Mouse (Mus musculus) adrenal gland (tissue): ENCODE measurements around the gene Pnma1.

Experiments used
- intact Hi-C: fragments of 180-260 bp; cut with DNase I; formaldehyde crosslinking; loops from one replicate; pipeline ENCODE4 v1.15.1; 2025

The Pnma1 gene

GRCm38 (mm10) chr12:84155523-84155871 lies 7.2 kb upstream of the Pnma1 start:
- intact Hi-C loops, result no loop called here

GRCm38 (mm10) chr12:84154786-84155522 lies 6.7 kb upstream of the Pnma1 start:
- intact Hi-C loops, result no loop called here

- intact Hi-C loops, result no loop called here
These were observed 5.1 kb upstream of the Pnma1 start for GRCm38 (mm10) chr12:84153414-84153813.

DNA sequence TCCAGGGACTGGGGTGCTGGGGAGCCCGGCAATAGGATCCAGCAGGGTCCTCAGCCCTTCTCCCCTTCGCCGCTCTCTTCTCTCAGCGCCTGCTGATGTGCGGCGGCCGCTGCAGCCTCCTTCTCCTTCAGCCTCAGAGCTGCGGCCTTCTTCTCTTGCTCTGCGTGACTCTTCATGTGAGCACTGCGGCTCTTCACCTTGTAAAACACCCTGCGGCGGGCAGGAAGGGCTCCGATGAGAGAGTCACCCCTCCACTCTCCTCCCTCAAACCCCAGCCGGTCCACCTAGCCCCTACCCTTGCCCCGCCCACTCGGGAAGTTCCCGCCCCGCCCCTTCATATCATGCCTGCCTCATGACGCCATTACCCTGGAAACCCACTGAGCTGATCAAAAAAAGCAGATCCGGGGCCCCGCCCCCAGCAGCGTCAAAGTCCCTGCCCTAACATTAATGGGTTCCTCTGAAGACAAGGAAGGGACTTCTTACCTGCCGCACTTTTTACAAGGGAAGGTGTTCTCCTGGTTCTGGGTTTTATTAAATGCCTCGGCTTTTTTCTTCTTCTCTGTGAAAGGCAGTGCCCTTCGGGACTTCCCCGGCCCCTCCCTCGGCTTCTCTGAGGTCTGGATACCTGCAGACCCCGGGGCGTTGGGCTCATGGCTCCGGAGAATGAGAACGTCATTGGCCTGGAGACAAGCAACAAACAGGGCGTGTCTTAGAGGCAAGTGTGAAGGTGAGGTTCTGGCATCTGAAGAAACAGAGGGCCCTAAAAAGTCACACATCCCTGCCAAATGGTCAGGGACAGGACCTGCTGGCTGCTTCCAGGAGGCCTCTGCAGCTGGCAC lies 4.3 kb upstream of the Pnma1 start:
- intact Hi-C loops, result no loop called here

GRCm38 (mm10) chr12:84151911-84152310 lies 3.6 kb upstream of the Pnma1 start:
- intact Hi-C loops, result no loop called here

DNA sequence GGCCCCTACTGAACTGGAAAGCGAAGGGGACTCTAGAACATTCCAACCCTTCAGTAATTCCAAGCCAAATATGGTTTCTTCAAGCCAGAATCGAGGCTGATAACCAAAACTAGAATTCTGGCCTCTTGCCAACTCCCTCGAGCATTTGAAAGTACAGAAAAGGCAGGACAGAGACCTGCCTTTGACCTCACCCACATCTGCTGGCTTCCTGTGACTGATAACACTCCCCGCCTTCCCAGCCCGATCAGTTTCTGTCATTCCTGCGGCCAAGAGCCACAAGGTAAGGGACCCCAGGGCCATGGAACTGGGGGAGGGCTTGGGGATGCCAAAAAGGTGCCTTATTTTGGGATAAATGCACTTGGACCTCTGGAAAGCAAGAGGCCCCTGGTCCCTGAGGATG lies 2.7 kb upstream of the Pnma1 start:
- intact Hi-C loops, result no loop called here

- intact Hi-C loops, result no loop called here
These were observed 1.7 kb upstream of the Pnma1 start for GRCm38 (mm10) chr12:84149971-84150370.

DNA sequence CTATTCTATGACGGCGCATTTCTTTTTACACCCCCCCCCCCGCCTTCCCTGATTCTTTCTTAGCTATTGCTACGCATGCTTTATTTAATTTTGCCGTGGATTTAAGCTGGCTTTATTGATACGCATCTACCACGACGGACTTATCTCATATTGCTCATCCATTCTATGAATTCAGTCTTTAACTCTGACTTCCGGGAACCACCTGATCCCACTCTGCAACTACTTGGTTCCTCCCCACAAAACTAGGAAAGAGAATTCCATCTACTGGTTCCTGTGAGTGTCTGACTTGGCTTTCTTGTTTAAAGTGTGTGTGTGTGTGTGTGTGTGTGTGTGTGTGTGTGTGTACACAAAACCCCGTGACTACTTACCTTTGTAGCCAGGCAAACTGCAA lies 328 bp upstream of the Pnma1 start:
- intact Hi-C loops, result no loop called here

DNA sequence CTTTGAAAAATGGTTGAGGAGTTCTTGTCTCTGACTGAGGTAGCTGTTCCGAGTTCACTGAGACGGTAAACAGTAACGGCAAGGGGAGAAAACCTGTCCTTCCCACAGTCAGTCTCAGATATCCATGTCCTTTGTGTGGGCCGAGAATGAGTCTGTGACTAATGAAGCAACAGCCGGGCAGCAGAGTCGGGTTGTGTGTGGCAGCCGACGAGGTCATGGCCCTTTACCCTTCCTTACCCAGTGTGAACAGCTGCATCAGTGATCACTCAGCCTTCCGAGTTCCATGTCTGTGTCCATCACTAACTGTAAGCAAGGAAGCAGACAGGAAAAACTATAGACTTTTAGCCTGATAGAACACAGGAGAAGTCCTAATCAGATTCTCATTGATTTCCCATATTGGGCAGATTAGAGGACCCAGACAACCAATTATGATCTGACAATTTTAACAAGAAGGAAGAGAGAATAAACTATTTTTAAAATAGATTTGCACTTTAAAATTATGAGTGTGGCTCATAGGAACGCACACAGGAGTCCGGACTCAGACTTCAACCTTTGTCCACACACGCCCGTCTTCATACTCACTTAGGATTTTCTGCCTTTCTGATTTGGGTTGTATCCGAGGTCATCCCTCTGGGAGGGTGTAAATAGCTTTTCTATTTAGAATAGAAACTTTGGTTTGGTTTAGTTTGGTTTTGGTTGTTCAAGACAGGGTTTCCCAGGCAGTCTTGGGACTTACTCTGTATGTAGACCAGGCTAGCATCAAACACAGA lies 5.8 kb downstream of the Pnma1 start:
- intact Hi-C loops, result no loop called here

DNA sequence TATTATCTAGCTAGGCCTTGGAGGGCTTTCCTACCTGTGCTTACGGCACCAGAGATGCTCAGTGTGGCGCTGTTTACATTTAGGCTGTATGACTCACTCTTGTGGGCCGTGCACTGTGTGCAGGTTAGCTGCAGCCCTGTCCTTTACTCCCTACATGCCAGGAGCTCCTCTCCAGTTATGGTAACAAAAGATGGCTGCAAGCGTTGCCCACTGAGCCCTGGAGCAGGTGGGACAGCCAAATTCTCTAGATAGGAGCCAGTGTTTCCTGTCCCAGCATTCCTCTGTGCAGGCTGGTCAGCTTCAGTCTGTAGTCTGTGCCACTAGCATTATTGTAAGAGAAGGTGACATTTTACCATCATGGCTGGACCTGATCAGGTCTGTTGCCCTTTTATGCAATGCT lies 7.0 kb downstream of the Pnma1 start:
- intact Hi-C loops, result no loop called here

DNA sequence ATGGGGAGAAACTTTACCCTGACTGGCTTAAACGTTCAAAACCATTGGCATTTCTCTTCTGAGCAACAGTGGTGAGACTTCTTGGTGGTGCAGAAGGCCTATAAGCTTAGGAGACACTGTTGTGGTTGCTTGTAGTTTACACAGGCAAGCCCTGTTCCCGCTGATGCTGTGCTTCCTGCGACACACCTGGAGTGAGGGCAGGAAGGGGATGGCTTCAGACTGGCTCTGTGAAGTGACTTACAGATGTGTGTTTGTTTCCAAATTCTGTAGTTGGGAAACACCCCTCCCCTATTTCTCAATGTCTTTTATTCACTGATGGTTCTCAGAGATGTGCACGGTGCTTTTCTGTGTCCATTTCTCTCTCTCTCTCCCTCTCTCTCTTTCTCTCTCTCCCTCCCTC lies 8.2 kb downstream of the Pnma1 start:
- intact Hi-C loops, result no loop called here

DNA sequence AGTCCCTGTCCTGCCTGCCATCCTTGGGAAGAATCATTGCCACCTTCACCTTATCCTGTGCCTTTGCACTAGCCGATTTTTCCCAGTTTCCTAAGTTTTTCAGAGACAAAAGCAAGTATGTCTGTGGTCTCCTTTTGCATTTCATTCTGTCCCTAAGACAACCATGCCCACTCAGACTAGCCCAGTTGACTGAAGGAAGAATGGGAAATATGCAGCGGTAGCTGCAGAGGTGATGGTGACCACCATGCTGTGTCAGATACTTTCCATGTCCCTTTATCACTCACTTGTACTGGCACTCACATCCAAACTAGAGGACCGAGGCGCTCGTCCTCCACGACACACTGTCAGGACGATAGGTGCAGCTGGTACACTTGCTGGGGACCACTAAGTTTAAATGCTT lies 11.2 kb downstream of the Pnma1 start:
- intact Hi-C loops, result no loop called here

GRCm38 (mm10) chr12:84132265-84132664 lies 16.0 kb downstream of the Pnma1 start:
- intact Hi-C loops, result no loop called here

GRCm38 (mm10) chr12:84129931-84130330 lies 18.4 kb downstream of the Pnma1 start:
- intact Hi-C loops, result no loop called here

- intact Hi-C loops, result no loop called here
These were observed 19.7 kb downstream of the Pnma1 start for GRCm38 (mm10) chr12:84128576-84128975.

- intact Hi-C loops, result no loop called here
These were observed 21.4 kb downstream of the Pnma1 start for GRCm38 (mm10) chr12:84126899-84127298.

- intact Hi-C loops, result no loop called here
These were observed 22.4 kb downstream of the Pnma1 start for GRCm38 (mm10) chr12:84125892-84126291.

DNA sequence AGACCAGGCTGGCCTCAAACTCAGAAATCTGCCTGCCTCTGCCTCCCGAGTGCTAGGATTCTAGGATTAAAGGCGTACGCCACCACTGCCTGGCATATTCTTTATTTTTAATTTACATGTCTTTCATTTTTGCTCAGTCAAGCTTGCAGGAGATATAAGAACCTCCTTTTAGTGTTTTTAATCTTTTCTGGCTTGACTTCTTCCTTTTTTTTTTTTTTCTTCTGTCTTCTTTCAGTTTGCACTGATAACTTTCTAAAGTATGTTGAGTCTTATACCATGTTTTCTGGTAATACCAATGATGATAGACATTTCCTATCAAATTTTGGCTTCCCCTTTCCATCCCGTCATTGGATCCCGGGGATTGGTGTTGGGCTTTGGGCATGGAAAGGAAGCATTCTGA lies 28.7 kb downstream of the Pnma1 start:
- intact Hi-C loops, result no loop called here

DNA sequence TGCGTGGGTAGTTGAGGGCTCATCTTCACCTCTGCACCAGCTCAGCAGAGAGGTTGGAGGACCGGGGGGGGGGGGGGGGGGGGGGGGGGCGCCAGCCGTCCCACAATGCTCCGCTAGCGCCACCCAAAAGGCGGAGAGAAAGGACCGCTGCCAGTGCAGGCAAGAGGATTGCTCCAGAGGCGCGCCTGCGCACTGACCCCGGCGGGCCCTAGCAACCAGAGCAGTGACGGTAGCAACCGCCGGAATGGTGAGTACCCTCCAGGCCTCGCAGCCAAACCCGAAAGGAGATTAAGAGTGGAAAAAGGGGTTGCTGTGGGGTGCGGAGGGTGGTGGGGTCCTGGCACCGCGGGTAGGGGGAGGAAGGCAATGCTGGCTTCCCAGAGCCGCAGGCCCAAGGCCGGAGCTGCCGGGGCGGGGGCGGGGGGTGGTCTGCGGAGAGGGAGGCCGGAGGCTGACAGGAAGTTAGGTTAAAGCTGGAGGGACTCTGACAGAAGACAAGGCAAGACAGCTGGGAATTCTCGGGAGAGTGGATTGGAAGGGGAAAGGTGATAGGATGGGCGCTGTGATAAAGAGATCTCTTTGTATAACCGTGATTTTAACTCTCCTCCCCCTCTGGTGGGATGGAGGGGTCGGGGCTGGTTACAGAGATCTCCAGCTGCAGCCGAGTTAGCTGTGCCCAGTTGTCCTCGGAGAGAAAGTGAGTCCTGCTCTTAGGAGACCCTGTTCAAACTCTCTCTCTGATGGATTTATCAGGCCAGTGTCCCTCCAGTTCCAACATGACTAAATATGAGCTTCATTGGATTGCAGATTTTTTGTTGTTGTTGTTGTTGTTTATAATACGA lies 33.9 kb downstream of the Pnma1 start, which contains the start of gene Dnal1:
TSS of gene Dnal1 (plus strand) at position 214 of the 842 bp plus-strand sequence.
- intact Hi-C loops, result no loop called here

- intact Hi-C loops, result no loop called here
These were observed 34.6 kb downstream of the Pnma1 start for GRCm38 (mm10) chr12:84113676-84114075.

GRCm38 (mm10) chr12:84110814-84111213 lies 37.5 kb downstream of the Pnma1 start:
- intact Hi-C loops, result no loop called here
